Mouse (Mus musculus): ENCODE results near the gene Gm29609. TPM values are rescaled to one million over a fixed set of nuclear protein-coding genes. Genes with fewer than 3 reads are reported as not detected.

The Gm29609 gene
- polyA plus RNA-seq, 1 experiment, result 2.6 TPM

GRCm38 (mm10) chr5:31121111-31121510 is 58.6 kb downstream of the Gm29609 start:
- H3ac ChIP-seq (ENCODE audit: control insufficient read depth, insufficient read length), result no peak overlapping the region
- H3K36me3 ChIP-seq (ENCODE audit: control insufficient read depth, insufficient read depth), result no peaks in the 10 kb centered on the region
- H3K4me3 ChIP-seq, result no peak overlapping the region
- TF ChIP-seq TCF12 (IDR thresholded peaks at IDR 0.05; ENCODE audit: insufficient read depth, poor library complexity, severe bottlenecking) (no peak), POLR2AphosphoS2 (IDR thresholded peaks at IDR 0.05; ENCODE audit: insufficient read length, low read depth) (no peak), CEBPB (IDR thresholded peaks at IDR 0.05; ENCODE audit: insufficient read depth, poor library complexity, severe bottlenecking) (no peak), E2F4 (IDR thresholded peaks at IDR 0.05; ENCODE audit: insufficient read depth) (no peak), MYOD1 (IDR thresholded peaks at IDR 0.05; ENCODE audit: control insufficient read depth in 1 of 3, insufficient read length in 2 of 3, low read depth in 2 of 3) (no peak), MAX (IDR thresholded peaks at IDR 0.05; ENCODE audit: low read depth) (no peak), USF1 (IDR thresholded peaks at IDR 0.05; ENCODE audit: low read depth) (no peak), TCF3 (IDR thresholded peaks at IDR 0.05; ENCODE audit: insufficient read length, low read depth) (no peak), MYOG (IDR thresholded peaks at IDR 0.05; ENCODE audit: control insufficient read depth in 1 of 3, insufficient read depth in 1 of 3, insufficient read length in 2 of 3, low read depth in 2 of 3) (no peak), POLR2A (IDR thresholded peaks at IDR 0.05; ENCODE audit: insufficient read length, low read depth) (no peak), REST (IDR thresholded peaks at IDR 0.05; ENCODE audit: insufficient read depth, insufficient read length) (no peak), SRF (IDR thresholded peaks at IDR 0.05; ENCODE audit: control insufficient read depth, insufficient read length, low read depth) (no peak)
- H3K4me2 ChIP-seq (ENCODE audit: low read depth), result peak overlapping the region; percentile 50
- H3K79me2 ChIP-seq (ENCODE audit: control insufficient read depth, insufficient read depth), result peaks cover 9% of the 10 kb centered on the region
- H3K27me3 ChIP-seq (ENCODE audit: control insufficient read depth, insufficient read depth, insufficient read length), result no peaks in the 10 kb centered on the region

- no peaks in the 10 kb centered on the region for H3K36me3 ChIP-seq (ENCODE audit: control insufficient read depth, insufficient read depth)
- H3K27me3 ChIP-seq (ENCODE audit: control insufficient read depth, insufficient read depth, insufficient read length), result no peaks in the 10 kb centered on the region
- H3ac ChIP-seq (ENCODE audit: control insufficient read depth, insufficient read length), result no peak overlapping the region
- peak overlapping the region; percentile 33 for H3K4me3 ChIP-seq
- H3K79me2 ChIP-seq (ENCODE audit: control insufficient read depth, insufficient read depth), result peaks cover 9% of the 10 kb centered on the region
- H3K4me2 ChIP-seq (ENCODE audit: low read depth), result peak overlapping the region; percentile 55
- no peak for TF ChIP-seq CEBPB (IDR thresholded peaks at IDR 0.05; ENCODE audit: insufficient read depth, poor library complexity, severe bottlenecking)
- no peak for TF ChIP-seq MYOG (IDR thresholded peaks at IDR 0.05; ENCODE audit: control insufficient read depth in 1 of 3, insufficient read depth in 1 of 3, insufficient read length in 2 of 3, low read depth in 2 of 3)
- peak; percentile 16 for TF ChIP-seq POLR2A (IDR thresholded peaks at IDR 0.05; ENCODE audit: insufficient read length, low read depth)
- TF ChIP-seq SRF (IDR thresholded peaks at IDR 0.05; ENCODE audit: control insufficient read depth, insufficient read length, low read depth), result no peak
- no peak for TF ChIP-seq MYOD1 (IDR thresholded peaks at IDR 0.05; ENCODE audit: control insufficient read depth in 1 of 3, insufficient read length in 2 of 3, low read depth in 2 of 3)
- no peak for TF ChIP-seq MAX (IDR thresholded peaks at IDR 0.05; ENCODE audit: low read depth)
Measured at GRCm38 (mm10) chr5:31116912-31117311, 62.8 kb downstream of the Gm29609 start.

GRCm38 (mm10) chr5:31116354-31116753 is 63.4 kb downstream of the Gm29609 start, which contains the start of gene Trim54:
TSS of gene Trim54 (plus strand) at chr5:31116712.
- TF ChIP-seq MYOG (IDR thresholded peaks at IDR 0.05; ENCODE audit: control insufficient read depth in 1 of 3, insufficient read depth in 1 of 3, insufficient read length in 2 of 3, low read depth in 2 of 3) (peak; percentile 56 to 96 (median 90)), POLR2A (IDR thresholded peaks at IDR 0.05; ENCODE audit: insufficient read length, low read depth) (peak; percentile 11), E2F4 (IDR thresholded peaks at IDR 0.05; ENCODE audit: insufficient read depth) (no peak), TCF3 (IDR thresholded peaks at IDR 0.05; ENCODE audit: insufficient read length, low read depth) (no peak), CEBPB (IDR thresholded peaks at IDR 0.05; ENCODE audit: insufficient read depth, poor library complexity, severe bottlenecking) (no peak), USF1 (IDR thresholded peaks at IDR 0.05; ENCODE audit: low read depth) (no peak), SRF (IDR thresholded peaks at IDR 0.05; ENCODE audit: control insufficient read depth, insufficient read length, low read depth) (no peak), REST (IDR thresholded peaks at IDR 0.05; ENCODE audit: insufficient read depth, insufficient read length) (no peak), POLR2AphosphoS2 (IDR thresholded peaks at IDR 0.05; ENCODE audit: insufficient read length, low read depth) (no peak), MAX (IDR thresholded peaks at IDR 0.05; ENCODE audit: low read depth) (no peak), MYOD1 (IDR thresholded peaks at IDR 0.05; ENCODE audit: control insufficient read depth in 1 of 3, insufficient read length in 2 of 3, low read depth in 2 of 3) (peak; percentile 11 to 90 (median 64)), TCF12 (IDR thresholded peaks at IDR 0.05; ENCODE audit: insufficient read depth, poor library complexity, severe bottlenecking) (peak; percentile 30)
- H3K36me3 ChIP-seq (ENCODE audit: control insufficient read depth, insufficient read depth), result no peaks in the 10 kb centered on the region
- H3ac ChIP-seq (ENCODE audit: control insufficient read depth, insufficient read length), result no peak within 1 kb of the TSS
- peak within 1 kb of the TSS; percentile 33 for H3K4me3 ChIP-seq
- peak within 1 kb of the TSS; percentile 55 for H3K4me2 ChIP-seq (ENCODE audit: low read depth)
- peaks cover 9% of the 10 kb centered on the region for H3K79me2 ChIP-seq (ENCODE audit: control insufficient read depth, insufficient read depth)
- no peaks in the 10 kb centered on the region for H3K27me3 ChIP-seq (ENCODE audit: control insufficient read depth, insufficient read depth, insufficient read length)

- Histone ChIP-seq H3ac (ENCODE audit: control insufficient read depth, insufficient read length) (no peak overlapping the region), H3K4me2 (ENCODE audit: low read depth) (no peak overlapping the region), H3K36me3 (ENCODE audit: control insufficient read depth, insufficient read depth) (no peaks in the 10 kb centered on the region), H3K79me2 (ENCODE audit: control insufficient read depth, insufficient read depth) (no peaks in the 10 kb centered on the region), H3K4me3 (no peak overlapping the region), H3K27me3 (ENCODE audit: control insufficient read depth, insufficient read depth, insufficient read length) (peaks cover 8% of the 10 kb centered on the region)
- no peak for TF ChIP-seq POLR2AphosphoS2 (IDR thresholded peaks at IDR 0.05; ENCODE audit: insufficient read length, low read depth)
- TF ChIP-seq TCF3 (IDR thresholded peaks at IDR 0.05; ENCODE audit: insufficient read length, low read depth), result no peak
- no peak for TF ChIP-seq MAX (IDR thresholded peaks at IDR 0.05; ENCODE audit: low read depth)
- TF ChIP-seq POLR2A (IDR thresholded peaks at IDR 0.05; ENCODE audit: insufficient read length, low read depth), result no peak
- no peak for TF ChIP-seq MYOD1 (IDR thresholded peaks at IDR 0.05; ENCODE audit: control insufficient read depth in 1 of 3, insufficient read length in 2 of 3, low read depth in 2 of 3)
- no peak for TF ChIP-seq USF1 (IDR thresholded peaks at IDR 0.05; ENCODE audit: low read depth)
- no peak for TF ChIP-seq TCF12 (IDR thresholded peaks at IDR 0.05; ENCODE audit: insufficient read depth, poor library complexity, severe bottlenecking)
- TF ChIP-seq REST (IDR thresholded peaks at IDR 0.05; ENCODE audit: insufficient read depth, insufficient read length), result no peak
- TF ChIP-seq MYOG (IDR thresholded peaks at IDR 0.05; ENCODE audit: control insufficient read depth in 1 of 3, insufficient read depth in 1 of 3, insufficient read length in 2 of 3, low read depth in 2 of 3), result no peak
- TF ChIP-seq CEBPB (IDR thresholded peaks at IDR 0.05; ENCODE audit: insufficient read depth, poor library complexity, severe bottlenecking), result no peak
- no peak for TF ChIP-seq E2F4 (IDR thresholded peaks at IDR 0.05; ENCODE audit: insufficient read depth)
- no peak for TF ChIP-seq SRF (IDR thresholded peaks at IDR 0.05; ENCODE audit: control insufficient read depth, insufficient read length, low read depth)
Measured at GRCm38 (mm10) chr5:31110781-31111180, 68.9 kb downstream of the Gm29609 start.

All from myocyte (in vitro differentiated cells).